Mouse (Mus musculus) MEL (cell line): ENCODE results near the gene Eef1akmt2.

Source experiments
- USF1 ChIP-seq: IDR thresholded peaks from 2 replicates; pipeline ENCODE4 v1.6.1; 2014; ENCODE audit warnings: low read depth, mild to moderate bottlenecking, inconsistent platforms, low read length, improper control_type of control experiment, moderate library complexity
- ZNF384 ChIP-seq: IDR thresholded peaks from 2 replicates; pipeline ENCODE4 v1.6.1; 2012; ENCODE audit warnings: low read depth, mild to moderate bottlenecking, inconsistent platforms, low read length, improper control_type of control experiment

DNA sequence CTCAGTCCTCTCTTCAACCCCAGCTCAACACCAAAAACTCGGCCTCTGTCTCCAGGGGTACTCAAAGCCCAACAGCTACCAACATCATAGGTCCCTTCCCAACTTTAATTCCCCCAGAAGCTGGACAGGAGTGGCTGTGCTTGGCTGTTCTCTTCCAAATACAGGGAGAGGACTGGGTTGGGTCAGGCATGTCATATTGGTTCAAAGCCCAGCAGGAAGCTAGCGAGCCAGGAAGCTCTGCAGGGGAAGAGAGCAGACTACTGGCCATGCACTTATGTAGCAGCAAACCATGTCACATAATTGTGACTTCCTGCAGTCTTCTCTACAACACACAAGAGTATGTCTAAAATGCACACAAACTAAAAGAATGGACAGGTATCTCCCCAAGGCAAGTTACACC lies 50.4 kb downstream of the Eef1akmt2 start:
- TF ChIP-seq ZNF384 (no peak), USF1 (no peak)
